Mouse (Mus musculus) heart, adult 2 months (tissue): ENCODE measurements around the gene Cd3d. TPM values are rescaled to one million over a fixed set of nuclear protein-coding genes. Genes with fewer than 3 reads are reported as not detected.

Experiments
- DNase-seq, 2 experiments: peaks; one replicate each; pipeline ENCODE4 v3.0.0; 2021
- H3K27ac ChIP-seq: fragments of 200-600 bp; 2 replicates; pipeline ENCODE4 v1.8.1; 2022
- H3K27me3 ChIP-seq: fragments of 200-500 bp; 2 replicates; pipeline ENCODE4 v1.6.1; 2012; ENCODE audit warnings: mild to moderate bottlenecking, low read length, inconsistent platforms, mixed read lengths; ENCODE audit not compliant: control insufficient read depth, insufficient read depth
- H3K36me3 ChIP-seq: fragments of 200-500 bp; 2 replicates; pipeline ENCODE4 v1.6.1; 2012; ENCODE audit warnings: low read length, inconsistent platforms; ENCODE audit not compliant: control insufficient read depth, insufficient read depth
- H3K4me1 ChIP-seq: fragments of 200-500 bp; 2 replicates; pipeline ENCODE4 v1.6.1; 2011; ENCODE audit warnings: low read length; ENCODE audit not compliant: control insufficient read depth, insufficient read depth
- H3K4me3 ChIP-seq: fragments of 200-600 bp; 2 replicates; pipeline ENCODE4 v1.8.1; 2022
- H3K79me2 ChIP-seq: fragments of 200-500 bp; replicated peaks from 2 replicates; pipeline ENCODE4 v1.6.1; 2012; ENCODE audit warnings: mild to moderate bottlenecking, inconsistent platforms, low read length, moderate library complexity, mixed read lengths; ENCODE audit not compliant: control insufficient read depth, insufficient read depth
- H3K9ac ChIP-seq: fragments of 200-500 bp; 2 replicates; pipeline ENCODE4 v1.6.1; 2012; ENCODE audit warnings: low read depth, mild to moderate bottlenecking, control low read depth, inconsistent platforms, low read length, mixed read lengths
- CTCF ChIP-seq: fragments of 200-600 bp; IDR thresholded peaks from 2 replicates; pipeline ENCODE4 v1.8.1; 2022; ENCODE audit warnings: antibody characterized with exemption, mild to moderate bottlenecking, moderate library complexity
- EP300 ChIP-seq: fragments of 200-500 bp; IDR thresholded peaks from 2 replicates; pipeline ENCODE4 v1.6.1; 2011; ENCODE audit warnings: low read depth, low read length, control low read depth; ENCODE audit not compliant: insufficient read depth
- POLR2A ChIP-seq: fragments of 200-500 bp; IDR thresholded peaks from 2 replicates; pipeline ENCODE4 v1.6.1; 2011; ENCODE audit warnings: mild to moderate bottlenecking, low read depth, low read length, control low read depth; ENCODE audit not compliant: insufficient read depth
- WGBS: fragments of 180-500 bp; shearing (Covaris S2); methylation state at CpG from one replicate; pipeline ENCODE4 v1.1.7; 2018; 5-methylcytosine and 5-hydroxymethylcytosine counted together
- intact Hi-C: fragments of 180-260 bp; cut with DNase I; formaldehyde crosslinking; loops from one replicate; pipeline ENCODE4 v1.15.1; 2025
- polyA plus RNA-seq: library from polyadenylated mRNA; depleted of rRNA; stranded (reverse); fragments of >200 nt; gene quantifications from 2 replicates; pipeline ENCODE4 v1.2.3, GENCODE M21; 2012
- total RNA-seq, 2 experiments: library from RNA; stranded (reverse); gene quantifications; 2 replicates each; pipeline ENCODE4 v1.2.3; 2021

Cd3d gene
- total and polyA plus RNA-seq, 3 experiments = 0.66 to 0.92 TPM; not detected in 1

- no peaks in the 10 kb centered on the region for H3K4me1 ChIP-seq
- intact Hi-C loops = no loop called here
- H3K27me3 ChIP-seq = no peaks in the 10 kb centered on the region
- 54% methylated on average over 3 of the region's 3 CpGs for WGBS
- no peak overlapping the region for H3K27ac ChIP-seq
- no peaks in the 10 kb centered on the region for H3K36me3 ChIP-seq
- H3K79me2 ChIP-seq = no peaks in the 10 kb centered on the region
- no peak for DNase-seq
- no peak overlapping the region for H3K9ac ChIP-seq
- no peak overlapping the region for H3K4me3 ChIP-seq
- TF ChIP-seq EP300 (no peak), CTCF (no peak), POLR2A (no peak)
These were observed 34.3 kb downstream of the Cd3d start for GRCm38 (mm10) chr9:45015841-45016240.

GRCm38 (mm10) chr9:45018031-45018430 lies 36.4 kb downstream of the Cd3d start:
- no peak for DNase-seq
- Histone ChIP-seq H3K4me1 (no peaks in the 10 kb centered on the region), H3K27me3 (no peaks in the 10 kb centered on the region), H3K27ac (no peak overlapping the region), H3K4me3 (no peak overlapping the region), H3K79me2 (no peaks in the 10 kb centered on the region), H3K36me3 (no peaks in the 10 kb centered on the region), H3K9ac (no peak overlapping the region)
- WGBS = 82% methylated on average over 11 of the region's 11 CpGs
- intact Hi-C loops = no loop called here
- TF ChIP-seq POLR2A (no peak), EP300 (no peak), CTCF (no peak)

GRCm38 (mm10) chr9:45022800-45023199 lies 41.2 kb downstream of the Cd3d start:
- no peaks in the 10 kb centered on the region for H3K79me2 ChIP-seq

GRCm38 (mm10) chr9:45023638-45024037 lies 42.1 kb downstream of the Cd3d start:
- Histone ChIP-seq H3K79me2 (no peaks in the 10 kb centered on the region), H3K9ac (no peak overlapping the region), H3K4me1 (no peaks in the 10 kb centered on the region), H3K27ac (no peak overlapping the region), H3K36me3 (no peaks in the 10 kb centered on the region), H3K27me3 (no peaks in the 10 kb centered on the region; the same call in 1 of the 2 replicates), H3K4me3 (no peak overlapping the region)
- TF ChIP-seq POLR2A = no peak
- no peak for TF ChIP-seq EP300
- no peak for TF ChIP-seq CTCF
- no peak for DNase-seq
- intact Hi-C loops = loop anchor here (1.0 to 5.0 kb wide), 2 partner anchors 109 to 123 kb away; no protein-coding TSS in a partner anchor
- 56% methylated on average over 3 of the region's 3 CpGs for WGBS

More at GRCm38 (mm10) chr9:45022800-45023199, 41.2 kb downstream of the Cd3d start:
- Histone ChIP-seq H3K27me3 (no peaks in the 10 kb centered on the region; the same call in 1 of the 2 replicates), H3K9ac (no peak overlapping the region), H3K27ac (no peak overlapping the region), H3K4me1 (no peaks in the 10 kb centered on the region), H3K36me3 (no peaks in the 10 kb centered on the region), H3K4me3 (no peak overlapping the region)
- TF ChIP-seq POLR2A (no peak), CTCF (peak; percentile 95)
- intact Hi-C loops = loop anchor here (1.0 to 5.0 kb wide), 2 partner anchors 110 to 124 kb away; no protein-coding TSS in a partner anchor
- peak in 1 of 2 experiments; percentile 40 for DNase-seq
- WGBS = 10% methylated on average over 3 of the region's 3 CpGs

GRCm38 (mm10) chr9:45024187-45024586 lies 42.6 kb downstream of the Cd3d start:
- no peak overlapping the region for H3K27ac ChIP-seq
- no peaks in the 10 kb centered on the region for H3K36me3 ChIP-seq
- H3K79me2 ChIP-seq = no peaks in the 10 kb centered on the region
- DNase-seq = no peak
- no peaks in the 10 kb centered on the region; the same call in 1 of the 2 replicates for H3K27me3 ChIP-seq
- TF ChIP-seq CTCF = no peak
- no peak for TF ChIP-seq POLR2A
- TF ChIP-seq EP300 = no peak
- H3K4me1 ChIP-seq = no peaks in the 10 kb centered on the region
- intact Hi-C loops = loop anchor here (5.0 kb wide), 1 partner anchor 108 kb away; no protein-coding TSS in a partner anchor
- no peak overlapping the region for H3K4me3 ChIP-seq
- 73% methylated on average over 2 of the region's 2 CpGs for WGBS
- no peak overlapping the region for H3K9ac ChIP-seq

GRCm38 (mm10) chr9:45027376-45027775 lies 45.8 kb downstream of the Cd3d start:
- no peaks in the 10 kb centered on the region for H3K4me1 ChIP-seq
- H3K4me3 ChIP-seq = no peak overlapping the region
- H3K79me2 ChIP-seq = no peaks in the 10 kb centered on the region
- no peaks in the 10 kb centered on the region for H3K36me3 ChIP-seq
- intact Hi-C loops = no loop called here
- TF ChIP-seq EP300 (no peak), CTCF (no peak), POLR2A (no peak)
- no peaks in the 10 kb centered on the region; the same call in 1 of the 2 replicates for H3K27me3 ChIP-seq
- no peak overlapping the region for H3K27ac ChIP-seq
- 55% methylated on average over 8 of the region's 8 CpGs for WGBS
- no peak for DNase-seq
- H3K9ac ChIP-seq = no peak overlapping the region
